Mouse (Mus musculus) forebrain, embryonic 13.5 days (tissue): ENCODE measurements around the gene Htr7. TPM values are rescaled to one million over a fixed set of nuclear protein-coding genes. Genes with fewer than 3 reads are reported as not detected.

ENCODE experiments used
- ATAC-seq: fragments of 200-750 bp; cut with Nextera tagmentation; 2 replicates; pipeline ENCODE4 v1.8.0; 2017
- H3K27ac ChIP-seq: fragments of 300-500 bp; sonication (generic); 2 replicates; pipeline ENCODE4 v1.5.1; 2015; ENCODE audit warnings: inconsistent platforms, mild to moderate bottlenecking, moderate library complexity
- H3K27me3 ChIP-seq: fragments of 300-500 bp; sonication (generic); 2 replicates; pipeline ENCODE4 v1.6.1; 2015; ENCODE audit warnings: mild to moderate bottlenecking, inconsistent platforms
- H3K36me3 ChIP-seq: fragments of 300-500 bp; sonication (generic); 2 replicates; pipeline ENCODE4 v1.6.1; 2015; ENCODE audit warnings: mild to moderate bottlenecking, inconsistent platforms; ENCODE audit not compliant: poor library complexity, severe bottlenecking
- H3K4me1 ChIP-seq: fragments of 300-500 bp; sonication (generic); 2 replicates; pipeline ENCODE4 v1.6.1; 2015; ENCODE audit warnings: inconsistent platforms
- H3K4me2 ChIP-seq: fragments of 300-500 bp; sonication (generic); 2 replicates; pipeline ENCODE4 v1.6.1; 2015; ENCODE audit warnings: inconsistent platforms, mild to moderate bottlenecking, moderate library complexity
- H3K4me3 ChIP-seq: fragments of 300-500 bp; sonication (generic); 2 replicates; pipeline ENCODE4 v1.5.1; 2015; ENCODE audit warnings: mild to moderate bottlenecking, inconsistent platforms
- H3K9ac ChIP-seq: fragments of 300-500 bp; sonication (generic); 2 replicates; pipeline ENCODE4 v1.6.1; 2015; ENCODE audit warnings: mild to moderate bottlenecking, inconsistent platforms
- H3K9me3 ChIP-seq: fragments of 300-500 bp; sonication (generic); replicated peaks from 2 replicates; pipeline ENCODE4 v1.6.1; 2016; ENCODE audit warnings: inconsistent platforms
- WGBS: fragments of 180-500 bp; shearing (Covaris S2); methylation state at CpG from one replicate; pipeline ENCODE4 v1.1.7; 2015; 5-methylcytosine and 5-hydroxymethylcytosine counted together
- polyA plus RNA-seq: library from polyadenylated mRNA; unstranded; fragments of >200 nt; fragmentation: Nextera tagmentation; extraction: Ambion mirVana; gene quantifications from 2 replicates; pipeline ENCODE4 v1.2.1, GENCODE M21; 2015

Gene Htr7
- polyA plus RNA-seq = 0.75 and 0.94 TPM in 2 replicates

DNA sequence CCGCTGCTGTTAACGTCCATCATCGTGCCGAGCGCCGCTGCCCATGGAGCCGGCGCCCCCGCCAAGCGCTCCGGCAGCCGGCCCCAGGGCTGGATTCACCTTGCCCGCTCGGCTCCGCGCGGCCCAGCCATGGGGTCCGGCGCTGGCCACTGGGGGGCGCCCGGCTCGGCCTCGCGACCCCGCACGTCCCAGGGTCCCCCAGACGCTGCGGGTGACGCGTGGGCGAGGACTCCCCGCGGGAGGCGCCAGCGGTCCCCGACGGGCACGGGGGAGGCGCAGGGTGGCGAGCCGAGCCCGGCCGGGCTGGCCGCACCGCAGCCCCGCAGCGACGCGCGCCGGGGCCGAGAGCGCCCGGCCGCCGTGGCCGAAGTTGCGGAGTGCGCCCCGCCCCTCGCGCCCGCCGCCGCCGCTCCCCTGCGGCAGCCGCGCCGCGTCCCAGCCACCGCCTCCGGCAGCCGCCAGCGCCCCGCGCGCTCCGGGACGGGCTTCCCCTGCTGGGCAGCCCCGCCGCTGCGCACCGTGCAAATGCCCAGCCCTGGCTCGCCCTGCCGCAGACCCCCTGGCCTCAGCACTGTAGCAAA is at the start of gene Htr7:
Gene Htr7 (minus strand): TSS at position 277 of the 581 bp plus-strand sequence.
- H3K4me2 ChIP-seq = peak within 1 kb of the TSS; percentile 88
- H3K9ac ChIP-seq = peak within 1 kb of the TSS; percentile 60
- ATAC-seq = peak; percentile 96
- no peaks in the 10 kb centered on the region for H3K9me3 ChIP-seq
- peak within 1 kb of the TSS; percentile 66 for H3K4me3 ChIP-seq
- H3K27ac ChIP-seq = no peak within 1 kb of the TSS
- peaks cover 9% of the 10 kb centered on the region for H3K4me1 ChIP-seq
- under 1% methylated on average over 43 of the region's 86 CpGs for WGBS
- H3K36me3 ChIP-seq = no peaks in the 10 kb centered on the region
- H3K27me3 ChIP-seq = peaks cover 40% of the 10 kb centered on the region

DNA sequence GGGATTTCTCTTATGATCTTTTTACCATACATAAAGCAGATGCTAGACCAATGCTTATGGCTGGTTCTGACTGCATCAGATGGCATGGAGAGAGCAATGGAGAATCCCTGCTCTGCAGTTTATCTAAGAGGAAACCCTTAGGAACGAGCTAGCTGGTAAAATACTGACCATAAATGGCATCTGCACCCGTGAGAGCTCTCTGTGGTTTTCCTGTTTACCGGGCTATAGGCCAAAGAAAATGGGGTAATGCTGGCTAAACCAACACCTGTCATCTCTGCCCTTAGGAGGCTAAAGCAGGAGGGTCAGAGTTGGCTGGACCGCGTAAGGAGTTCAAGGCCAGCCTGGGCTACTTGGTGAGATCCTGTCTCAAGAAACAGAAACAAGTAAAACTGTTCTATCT is 46.6 kb upstream of the Htr7 start:
- no peak for ATAC-seq
- Histone ChIP-seq H3K9me3 (no peaks in the 10 kb centered on the region), H3K4me2 (no peak overlapping the region), H3K27me3 (no peaks in the 10 kb centered on the region), H3K4me3 (no peak overlapping the region), H3K4me1 (no peaks in the 10 kb centered on the region), H3K36me3 (peaks cover 58% of the 10 kb centered on the region), H3K9ac (no peak overlapping the region), H3K27ac (no peak overlapping the region)
- 90% methylated on average over 5 of the region's 5 CpGs for WGBS

DNA sequence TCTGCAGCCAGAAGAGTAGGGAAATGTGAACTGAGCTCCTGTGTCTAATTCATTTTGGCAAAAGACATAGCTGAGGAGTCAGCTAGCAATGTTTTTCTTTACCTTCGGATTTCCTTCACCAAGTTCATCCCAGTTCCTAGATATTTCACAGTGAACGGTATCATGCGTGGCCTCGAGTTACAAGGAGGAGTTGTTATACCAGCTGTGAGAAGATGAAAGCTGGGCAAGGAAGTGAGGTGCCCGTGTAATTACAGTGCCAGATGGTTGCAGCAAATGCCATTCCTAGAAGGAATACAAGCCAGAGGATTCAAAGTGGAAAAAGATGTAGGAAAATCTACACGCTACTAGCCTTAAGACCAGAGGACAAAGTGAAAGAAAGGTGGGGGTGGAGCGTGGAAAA is 41.6 kb upstream of the Htr7 start:
- no peak overlapping the region for H3K27ac ChIP-seq
- 95% methylated on average over 7 of the region's 7 CpGs for WGBS
- H3K36me3 ChIP-seq = peaks cover 86% of the 10 kb centered on the region
- H3K27me3 ChIP-seq = no peaks in the 10 kb centered on the region
- no peak overlapping the region for H3K4me2 ChIP-seq
- no peaks in the 10 kb centered on the region for H3K9me3 ChIP-seq
- H3K4me1 ChIP-seq = no peaks in the 10 kb centered on the region
- no peak overlapping the region for H3K9ac ChIP-seq
- no peak for ATAC-seq
- no peak overlapping the region for H3K4me3 ChIP-seq

- no peaks in the 10 kb centered on the region for H3K9me3 ChIP-seq
- peaks cover 86% of the 10 kb centered on the region for H3K36me3 ChIP-seq
- no peak overlapping the region for H3K27ac ChIP-seq
- ATAC-seq = peak; percentile 66; the same call in 1 of the 2 replicates
- WGBS = 97% methylated on average over 1 of the region's 1 CpGs
- H3K9ac ChIP-seq = no peak overlapping the region
- H3K4me3 ChIP-seq = no peak overlapping the region
- no peaks in the 10 kb centered on the region for H3K4me1 ChIP-seq
- no peaks in the 10 kb centered on the region for H3K27me3 ChIP-seq
- no peak overlapping the region for H3K4me2 ChIP-seq
Measured at GRCm38 (mm10) chr19:36098265-36098664, 41.0 kb upstream of the Htr7 start.

GRCm38 (mm10) chr19:36097194-36097593 is 39.9 kb upstream of the Htr7 start:
- Histone ChIP-seq H3K27ac (no peak overlapping the region), H3K4me1 (no peaks in the 10 kb centered on the region), H3K4me2 (no peak overlapping the region), H3K27me3 (no peaks in the 10 kb centered on the region), H3K36me3 (peaks cover 85% of the 10 kb centered on the region), H3K9me3 (no peaks in the 10 kb centered on the region), H3K9ac (no peak overlapping the region), H3K4me3 (no peak overlapping the region)
- WGBS = 90% methylated on average over 3 of the region's 3 CpGs
- no peak for ATAC-seq

GRCm38 (mm10) chr19:36090781-36091180 is 33.5 kb upstream of the Htr7 start:
- H3K27ac ChIP-seq = no peak overlapping the region
- no peaks in the 10 kb centered on the region for H3K9me3 ChIP-seq
- peaks cover 64% of the 10 kb centered on the region for H3K36me3 ChIP-seq
- H3K4me2 ChIP-seq = no peak overlapping the region
- H3K4me3 ChIP-seq = no peak overlapping the region
- H3K9ac ChIP-seq = no peak overlapping the region
- H3K4me1 ChIP-seq = no peaks in the 10 kb centered on the region
- 56% methylated on average over 5 of the region's 5 CpGs for WGBS
- 0 out of 2 replicates have a peak, but pooled peaks have one; percentile 53 for ATAC-seq
- H3K27me3 ChIP-seq = no peaks in the 10 kb centered on the region

DNA sequence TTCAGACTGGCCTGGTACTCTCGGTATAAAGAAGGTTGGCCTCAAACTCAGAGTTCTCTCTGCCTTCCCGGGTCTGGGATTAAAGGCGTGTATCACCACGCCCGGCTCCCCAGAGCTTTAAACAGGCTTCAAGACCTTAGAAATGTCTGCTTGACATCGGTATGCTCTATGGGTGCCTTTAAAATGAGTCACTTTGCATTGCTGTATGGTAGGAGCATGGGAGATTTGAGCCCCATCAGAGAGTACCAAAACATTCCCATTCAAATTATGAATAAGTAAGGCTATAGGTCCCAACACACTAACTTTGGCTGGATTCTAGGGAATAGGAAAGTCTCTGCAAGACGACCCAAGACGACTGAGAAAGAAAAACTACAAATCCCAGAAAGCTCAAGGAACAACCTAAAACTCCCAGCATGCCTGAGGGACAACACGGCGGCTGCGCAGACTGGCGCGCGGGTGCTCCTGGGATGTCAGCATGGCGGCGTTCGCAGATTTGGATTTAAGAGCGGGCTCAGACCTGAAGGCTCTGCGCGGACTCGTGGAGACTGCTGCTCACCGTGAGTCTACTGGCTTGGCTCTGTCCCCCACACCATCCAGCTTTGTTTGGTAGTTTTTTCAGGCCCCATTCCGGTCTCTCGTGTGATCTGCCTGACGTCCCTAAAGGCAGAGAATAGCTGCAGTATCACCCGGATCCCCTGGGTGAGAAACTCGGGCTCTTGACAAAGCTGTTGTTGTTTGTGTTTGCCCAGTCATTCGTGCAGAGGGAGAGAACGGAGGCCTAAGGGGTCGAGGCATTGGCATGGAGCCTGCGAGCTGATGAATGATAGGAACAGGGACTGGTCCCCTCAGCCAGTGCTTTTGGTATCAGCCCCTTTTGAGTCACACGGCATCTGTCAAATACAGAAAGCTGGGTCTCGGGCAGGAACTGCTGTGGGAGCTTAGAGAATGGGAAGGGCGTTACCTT is 26.2 kb upstream of the Htr7 start, which contains the start of gene Rpp30:
Gene Rpp30 (plus strand): TSS at position 455 of the 964 bp plus-strand sequence.
- Histone ChIP-seq H3K9ac (peak within 1 kb of the TSS; percentile 78), H3K4me1 (peaks cover 11% of the 10 kb centered on the region), H3K36me3 (peaks cover 6% of the 10 kb centered on the region), H3K4me2 (peak within 1 kb of the TSS; percentile 73), H3K27ac (no peak within 1 kb of the TSS), H3K4me3 (peak within 1 kb of the TSS; percentile 64), H3K27me3 (no peaks in the 10 kb centered on the region), H3K9me3 (no peaks in the 10 kb centered on the region)
- WGBS = 2% methylated on average over 34 of the region's 34 CpGs
- peak; percentile 95 for ATAC-seq

GRCm38 (mm10) chr19:36082606-36083261 is 25.4 kb upstream of the Htr7 start:
- peaks cover 11% of the 10 kb centered on the region for H3K4me1 ChIP-seq
- H3K9me3 ChIP-seq = no peaks in the 10 kb centered on the region
- peak overlapping the region; percentile 73 for H3K4me2 ChIP-seq
- 43% methylated on average over 7 of the region's 7 CpGs for WGBS
- peak; percentile 76 for ATAC-seq
- H3K36me3 ChIP-seq = no peaks in the 10 kb centered on the region
- no peak overlapping the region for H3K27ac ChIP-seq
- H3K27me3 ChIP-seq = no peaks in the 10 kb centered on the region
- H3K4me3 ChIP-seq = peak overlapping the region; percentile 64
- H3K9ac ChIP-seq = peak overlapping the region; percentile 51; the same call in 1 of the 2 replicates

GRCm38 (mm10) chr19:36062801-36063529 is 5.7 kb upstream of the Htr7 start:
- H3K4me1 ChIP-seq = no peaks in the 10 kb centered on the region
- no peak overlapping the region for H3K4me3 ChIP-seq
- peaks cover 17% of the 10 kb centered on the region for H3K27me3 ChIP-seq
- 77% methylated on average over 2 of the region's 2 CpGs for WGBS
- H3K27ac ChIP-seq = no peak overlapping the region
- H3K36me3 ChIP-seq = no peaks in the 10 kb centered on the region
- no peaks in the 10 kb centered on the region for H3K9me3 ChIP-seq
- no peak overlapping the region for H3K4me2 ChIP-seq
- H3K9ac ChIP-seq = no peak overlapping the region
- peak; percentile 50 for ATAC-seq

- 8% methylated on average over 49 of the region's 49 CpGs for WGBS
- H3K9me3 ChIP-seq = no peaks in the 10 kb centered on the region
- H3K27me3 ChIP-seq = peaks cover 40% of the 10 kb centered on the region
- peaks cover 9% of the 10 kb centered on the region for H3K4me1 ChIP-seq
- H3K9ac ChIP-seq = peak overlapping the region; percentile 60
- no peaks in the 10 kb centered on the region for H3K36me3 ChIP-seq
- H3K4me2 ChIP-seq = peak overlapping the region; percentile 88
- H3K4me3 ChIP-seq = peak overlapping the region; percentile 66
- no peak overlapping the region for H3K27ac ChIP-seq
- ATAC-seq = peak; percentile 5; the same call in 1 of the 2 replicates
Measured at GRCm38 (mm10) chr19:36056502-36057221, 645 bp downstream of the Htr7 start.

DNA sequence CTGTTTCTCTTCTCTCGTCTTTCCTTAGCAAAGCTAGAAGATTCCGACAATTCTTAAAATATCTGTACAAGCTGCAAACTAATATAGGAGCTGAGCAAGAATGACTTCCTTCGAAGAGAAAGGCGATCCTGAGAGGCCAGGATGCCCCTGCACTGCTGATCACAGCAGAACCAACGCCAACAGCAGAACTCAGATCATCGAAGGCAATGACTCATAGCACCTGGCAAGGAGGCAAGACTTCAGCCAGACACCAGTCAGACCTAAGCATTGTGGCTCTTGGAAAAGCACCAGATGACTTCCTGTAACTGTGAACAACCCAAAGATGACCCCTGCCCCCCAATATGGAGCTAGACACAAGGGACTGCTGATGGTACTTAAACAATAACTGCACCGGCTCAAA is 11.3 kb downstream of the Htr7 start:
- Histone ChIP-seq H3K36me3 (no peaks in the 10 kb centered on the region), H3K9me3 (no peaks in the 10 kb centered on the region), H3K9ac (no peak overlapping the region), H3K4me1 (no peaks in the 10 kb centered on the region), H3K4me2 (no peak overlapping the region), H3K4me3 (no peak overlapping the region), H3K27ac (no peak overlapping the region), H3K27me3 (no peaks in the 10 kb centered on the region)
- no peak for ATAC-seq
- 91% methylated on average over 7 of the region's 7 CpGs for WGBS
